Mouse (Mus musculus) MEL (cell line): ENCODE measurements around the gene Mfap2. TPM values are rescaled to one million over a fixed set of nuclear protein-coding genes. Genes with fewer than 3 reads are reported as not detected.

Experiments used
- DNase-seq: peaks from one replicate; pipeline ENCODE4 v3.0.0; 2011; ENCODE audit warnings: low read depth, low spot score
- H3K27ac ChIP-seq: 2 replicates; pipeline ENCODE4 v1.5.1; 2012; ENCODE audit warnings: low read depth, mild to moderate bottlenecking, control low read depth, low read length, moderate library complexity; ENCODE audit not compliant: control insufficient read depth
- H3K27me3 ChIP-seq, 2 experiments: fragments of 150-350 bp in 1 of 2; sonication (generic) in 1 of 2; 2 replicates each; pipeline ENCODE4 v1.6.1; 2012; ENCODE audit warnings: low read length in 2 of 2, mild to moderate bottlenecking in 2 of 2, improper control_type of control experiment in 1 of 2, moderate library complexity in 1 of 2; ENCODE audit not compliant: insufficient read depth in 2 of 2, control insufficient read depth in 1 of 2
- H3K36me3 ChIP-seq, 2 experiments: 2 replicates each; pipeline ENCODE4 v1.6.1; 2012 to 2014; ENCODE audit warnings: low read length in 2 of 2, improper control_type of control experiment in 1 of 2, inconsistent platforms in 1 of 2, mild to moderate bottlenecking in 1 of 2; ENCODE audit not compliant: insufficient read depth in 2 of 2, control insufficient read depth in 1 of 2
- H3K4me1 ChIP-seq, 2 experiments: fragments of 150-350 bp in 1 of 2; sonication (generic) in 1 of 2; 2 replicates each; pipeline ENCODE4 v1.6.1; 2012; ENCODE audit warnings: low read length in 2 of 2, improper control_type of control experiment in 1 of 2, mild to moderate bottlenecking in 1 of 2; ENCODE audit not compliant: insufficient read depth in 2 of 2, control insufficient read depth in 1 of 2
- H3K4me3 ChIP-seq, 2 experiments: fragments of 150-350 bp in 1 of 2; sonication (generic) in 1 of 2; 2 replicates each; pipeline ENCODE4 v1.5.1; 2012; ENCODE audit warnings: low read depth in 2 of 2, low read length in 2 of 2, mild to moderate bottlenecking in 2 of 2, moderate library complexity in 2 of 2, control low read depth in 1 of 2, improper control_type of control experiment in 1 of 2; ENCODE audit not compliant: control insufficient read depth in 1 of 2, insufficient read depth in 1 of 2
- H3K79me2 ChIP-seq: 2 replicates; pipeline ENCODE4 v1.6.1; 2012; ENCODE audit warnings: mild to moderate bottlenecking, low read length, moderate library complexity; ENCODE audit not compliant: control insufficient read depth, poor library complexity, insufficient read depth
- H3K9ac ChIP-seq: 2 replicates; pipeline ENCODE4 v1.6.1; 2012; ENCODE audit warnings: low read depth, mild to moderate bottlenecking, control low read depth, low read length, moderate library complexity; ENCODE audit not compliant: control insufficient read depth, poor library complexity, severe bottlenecking
- H3K9me3 ChIP-seq: fragments of 150-350 bp; sonication (generic); replicated peaks from 2 replicates; pipeline ENCODE4 v1.6.1; 2012; ENCODE audit warnings: mild to moderate bottlenecking, low read length, improper control_type of control experiment, moderate library complexity; ENCODE audit not compliant: insufficient read depth
- CHD1 ChIP-seq: IDR thresholded peaks from 2 replicates; pipeline ENCODE4 v1.6.1; 2012; ENCODE audit warnings: low read depth, mild to moderate bottlenecking, inconsistent platforms, low read length, improper control_type of control experiment
- E2F4 ChIP-seq: IDR thresholded peaks from 2 replicates; pipeline ENCODE4 v1.6.1; 2011; ENCODE audit warnings: low read depth, low read length, improper control_type of control experiment, borderline replicate concordance
- ELF1 ChIP-seq: IDR thresholded peaks from 2 replicates; pipeline ENCODE4 v1.6.1; 2014; ENCODE audit warnings: low read depth, mild to moderate bottlenecking, inconsistent platforms, low read length, improper control_type of control experiment, moderate library complexity
- MAX ChIP-seq: IDR thresholded peaks from 2 replicates; pipeline ENCODE4 v1.6.1; 2011; ENCODE audit warnings: low read length, improper control_type of control experiment
- MXI1 ChIP-seq: IDR thresholded peaks from 2 replicates; pipeline ENCODE4 v1.6.1; 2011; ENCODE audit warnings: mild to moderate bottlenecking, low read depth, low read length, improper control_type of control experiment
- MYC ChIP-seq: IDR thresholded peaks from 2 replicates; pipeline ENCODE4 v1.6.1; 2011; ENCODE audit warnings: low read depth, mild to moderate bottlenecking, low read length, improper control_type of control experiment, moderate library complexity
- NELFE ChIP-seq: IDR thresholded peaks from 2 replicates; pipeline ENCODE4 v1.6.1; 2011; ENCODE audit warnings: low read depth, low read length, improper control_type of control experiment
- POLR2AphosphoS2 ChIP-seq: IDR thresholded peaks from 2 replicates; pipeline ENCODE4 v1.6.1; 2011; ENCODE audit warnings: low read length, improper control_type of control experiment
- SIN3A ChIP-seq: IDR thresholded peaks from 2 replicates; pipeline ENCODE4 v1.6.1; 2012; ENCODE audit warnings: low read length, improper control_type of control experiment, inconsistent platforms
- SMC3 ChIP-seq: IDR thresholded peaks from 2 replicates; pipeline ENCODE4 v1.6.1; 2011; ENCODE audit warnings: low read depth, low read length, improper control_type of control experiment
- USF1 ChIP-seq: IDR thresholded peaks from 2 replicates; pipeline ENCODE4 v1.6.1; 2014; ENCODE audit warnings: low read depth, mild to moderate bottlenecking, inconsistent platforms, low read length, improper control_type of control experiment, moderate library complexity
- USF2 ChIP-seq, 2 experiments: IDR thresholded peaks; 2 replicates each; pipeline ENCODE4 v1.6.1; 2011 to 2012; ENCODE audit warnings: improper control_type of control experiment in 2 of 2, low read length in 2 of 2, borderline replicate concordance in 1 of 2, inconsistent platforms in 1 of 2, low read depth in 1 of 2, mild to moderate bottlenecking in 1 of 2; ENCODE audit not compliant: insufficient read depth in 1 of 2
- ZC3H11A ChIP-seq: IDR thresholded peaks from 2 replicates; pipeline ENCODE4 v1.6.1; 2012; ENCODE audit warnings: low read depth, mild to moderate bottlenecking, inconsistent platforms, low read length, improper control_type of control experiment
- ZMIZ1 ChIP-seq: IDR thresholded peaks from 2 replicates; pipeline ENCODE4 v1.6.1; 2012; ENCODE audit warnings: low read depth, mild to moderate bottlenecking, inconsistent platforms, low read length, improper control_type of control experiment, moderate library complexity
- polyA plus RNA-seq, 2 experiments: library from polyadenylated mRNA; stranded (reverse) in 1 of 2; unstranded in 1 of 2; fragments of >175 nt in 1 of 2; fragments of >200 nt in 1 of 2; gene quantifications; 2 replicates each; pipeline versions ENCODE4 v1.2.1 to v1.2.4; 2012; ENCODE audit warnings: low replicate concordance in 2 of 2, low read depth in 1 of 2; ENCODE audit not compliant: insufficient read length in 2 of 2, insufficient read depth in 1 of 2, missing spikeins in 1 of 2
- total RNA-seq: library from RNA; depleted of rRNA; stranded (reverse); fragments of 300-350 nt; gene quantifications from 2 replicates; pipeline ENCODE4 v1.2.3, GENCODE M21; 2012

The Mfap2 gene
- total and polyA plus RNA-seq, 3 experiments = not detected

DNA sequence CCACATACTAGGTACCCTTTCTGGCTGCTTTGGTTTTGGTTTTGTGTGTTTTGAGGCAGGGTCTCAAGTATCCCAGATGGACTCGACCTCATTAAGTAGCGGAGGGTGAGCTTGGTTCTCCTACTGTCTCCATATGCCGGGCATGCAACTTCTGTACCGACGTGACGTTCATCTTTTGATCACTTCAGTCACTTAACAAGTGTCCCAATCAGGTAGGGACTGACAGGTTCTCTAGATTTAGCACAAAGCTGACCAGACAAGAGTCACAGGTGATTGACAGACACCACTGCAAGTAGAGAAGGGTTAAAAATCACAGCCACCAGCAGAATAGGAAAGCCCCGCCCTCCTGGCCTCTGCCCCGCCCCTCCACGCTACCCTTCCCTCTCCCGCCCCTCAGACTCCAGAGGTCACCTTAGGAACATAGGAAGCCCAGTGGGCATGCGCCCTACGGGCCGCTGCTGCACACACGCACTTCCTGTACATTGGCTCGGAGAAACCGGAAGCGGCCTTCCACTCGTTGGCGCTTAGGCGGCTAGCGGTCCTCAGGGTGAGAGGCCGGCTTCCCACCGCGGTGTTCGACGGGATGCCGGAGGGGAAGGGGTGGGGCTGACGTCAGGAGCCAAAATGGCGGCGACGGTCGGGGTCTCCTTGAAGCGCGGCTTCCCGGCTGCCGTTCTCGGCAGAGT is 49.3 kb upstream of the Mfap2 start, which contains the start of gene Sdhb (continued):
- peak; percentile 98 for TF ChIP-seq ELF1

DNA sequence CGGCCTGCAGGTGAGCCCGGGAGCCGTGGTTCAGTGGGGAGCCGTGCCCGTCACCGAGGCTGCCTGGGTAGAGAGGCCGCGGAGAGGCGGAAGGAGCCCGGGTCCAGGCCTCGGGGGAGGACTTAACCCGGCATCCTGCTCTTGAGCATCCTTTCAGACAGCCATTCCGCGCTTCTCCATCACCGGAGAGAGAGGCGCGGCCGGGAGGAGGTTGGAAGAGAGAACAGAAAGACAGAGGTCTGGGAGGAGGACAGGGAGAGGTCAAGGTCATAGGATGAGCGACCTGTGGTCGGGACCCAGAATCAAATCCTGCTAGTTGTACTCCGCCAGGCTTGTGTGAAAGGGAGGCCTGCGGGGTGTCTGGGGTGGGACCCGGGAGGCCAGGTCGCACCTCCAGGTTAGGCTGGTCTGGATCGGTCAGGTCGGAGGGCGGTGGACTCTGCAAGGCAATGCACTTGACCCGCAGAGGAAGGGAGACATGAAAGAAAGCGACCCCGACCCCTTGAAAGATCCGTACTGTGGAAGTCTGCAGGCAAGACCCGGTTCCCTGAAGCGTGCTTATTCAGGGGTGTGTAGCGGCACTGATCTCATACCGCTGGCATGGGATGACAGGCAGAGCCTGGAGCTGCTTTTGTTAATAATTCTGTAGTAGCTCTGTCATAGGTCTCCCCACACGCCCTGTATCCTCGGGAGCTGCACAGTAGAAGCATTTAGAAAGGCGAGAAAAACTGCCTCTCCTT is 48.6 kb upstream of the Mfap2 start:
- Histone ChIP-seq H3K9ac (peak overlapping the region; percentile 91), H3K4me1 (peaks cover 7 to 25% of the 10 kb centered on the region in 2 experiments), H3K4me3 (peak overlapping the region; percentile 90), H3K36me3 (peaks cover 0 to 18% of the 10 kb centered on the region in 2 experiments; a peak in 2 of 4 replicates), H3K79me2 (peaks cover 19% of the 10 kb centered on the region), H3K27ac (peak overlapping the region; percentile 40), H3K27me3 (no peaks in the 10 kb centered on the region), H3K9me3 (no peaks in the 10 kb centered on the region)
- peak; percentile 61 for TF ChIP-seq SIN3A
- TF ChIP-seq NELFE = peak; percentile 28
- TF ChIP-seq E2F4 = no peak
- TF ChIP-seq POLR2AphosphoS2 = no peak
- TF ChIP-seq SMC3 = no peak
- peak; percentile 31; the same call in 1 of the 2 replicates for TF ChIP-seq MXI1
- no peak for TF ChIP-seq ZC3H11A
- 0 out of 2 replicates have a peak, but pooled peaks have one; percentile 2 for TF ChIP-seq ZMIZ1
- DNase-seq = peak; percentile 49

DNA sequence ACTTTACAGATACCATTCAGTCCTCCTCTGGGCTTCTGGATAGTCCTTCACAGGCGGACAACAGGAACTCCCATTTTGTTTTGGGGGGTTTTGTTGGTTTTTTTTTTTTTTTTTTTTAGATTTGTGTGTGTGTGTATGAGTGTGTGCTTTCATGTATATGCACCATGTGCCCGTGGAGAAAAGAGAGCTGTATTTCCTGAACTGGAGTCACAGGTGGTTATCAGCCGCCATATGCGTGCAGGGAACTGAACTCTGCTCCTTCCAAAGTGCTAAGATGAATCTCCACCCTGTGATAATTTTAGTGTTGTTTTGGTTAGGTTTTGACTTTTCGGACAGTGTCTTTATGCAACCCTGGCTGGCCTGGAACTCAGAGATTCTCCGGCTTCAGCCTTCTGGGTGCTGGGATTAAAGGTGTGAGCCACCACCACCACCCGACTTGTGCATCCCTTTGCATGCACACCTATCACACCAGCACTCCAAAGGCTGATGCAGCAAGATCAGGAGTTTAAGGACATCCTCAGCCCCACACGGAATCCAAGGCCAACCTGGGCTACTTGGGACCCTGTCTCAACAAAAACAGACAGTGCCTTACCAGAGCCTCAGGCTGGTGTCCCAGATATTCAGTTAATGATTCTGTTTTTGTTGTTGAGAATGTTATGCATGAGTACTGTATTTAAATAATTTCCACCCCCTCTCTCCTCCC is 47.9 kb upstream of the Mfap2 start:
- TF ChIP-seq MAX (peak; percentile 59), USF1 (no peak), E2F4 (no peak), USF2 (IDR thresholded peaks at IDR 0.05; ENCODE audit: borderline replicate concordance in 1 of 2, insufficient read depth in 1 of 2, low read depth in 1 of 2, low read length in 2 of 2) (no peak), CHD1 (no peak), MXI1 (0 out of 2 replicates have a peak, but pooled peaks have one; percentile 16), POLR2AphosphoS2 (no peak), MYC (peak; percentile 81), SMC3 (no peak)
- peak overlapping the region; percentile 40; the same call in 1 of the 2 replicates for H3K27ac ChIP-seq
- peaks cover 7 to 25% of the 10 kb centered on the region in 2 experiments for H3K4me1 ChIP-seq
- DNase-seq = peak; percentile 37
- peak overlapping the region; percentile 90 for H3K4me3 ChIP-seq
- H3K9ac ChIP-seq = peak overlapping the region; percentile 91
- no peaks in the 10 kb centered on the region for H3K9me3 ChIP-seq
- H3K36me3 ChIP-seq = peaks cover 0 to 18% of the 10 kb centered on the region in 2 experiments; a peak in 2 of 4 replicates
- peaks cover 19% of the 10 kb centered on the region for H3K79me2 ChIP-seq
- no peaks in the 10 kb centered on the region for H3K27me3 ChIP-seq
